Mouse (Mus musculus): ENCODE results near the gene Rassf6. TPM values are rescaled to one million over a fixed set of nuclear protein-coding genes. Genes with fewer than 3 reads are reported as not detected.
A peak's percentile ranks its signal among the peaks of the same experiment; 100 is the strongest.

The Rassf6 gene
- total and polyA plus RNA-seq, 2 experiments from 2014 or later = 0.76 to 1.2 TPM

- whole genome bisulfite sequencing = 88% methylated on average over 3 of the region's 3 CpGs
- Histone ChIP-seq H3K36me3 (ENCODE audit: insufficient read depth) (no peaks in the 10 kb centered on the region), H3K27me3 (ENCODE audit: insufficient read depth, low read length) (no peaks in the 10 kb centered on the region), H3K27ac (ENCODE audit: low read depth, low read length) (no peak overlapping the region), H3K9ac (no peak overlapping the region), H3K4me2 (ENCODE audit: low read depth) (no peak overlapping the region), H3K4me1 (ENCODE audit: insufficient read depth) (no peaks in the 10 kb centered on the region), H3K4me3 (ENCODE audit: low read depth, low read length) (no peak overlapping the region), H3K9me3 (ENCODE audit: low read length) (no peaks in the 10 kb centered on the region)
- no peak for TF ChIP-seq CTCF (IDR thresholded peaks at IDR 0.05; ENCODE audit: low read depth)
- ATAC-seq = no peak
- DNase-seq = no peak
These were observed 29.1 kb downstream of the Rassf6 start for GRCm38 (mm10) chr5:90611388-90611787.

GRCm38 (mm10) chr5:90608906-90609305 is 31.6 kb downstream of the Rassf6 start:
- Histone ChIP-seq H3K9me3 (ENCODE audit: low read length) (no peaks in the 10 kb centered on the region), H3K4me2 (ENCODE audit: low read depth) (no peak overlapping the region), H3K27me3 (ENCODE audit: insufficient read depth, low read length) (no peaks in the 10 kb centered on the region), H3K9ac (no peak overlapping the region), H3K4me3 (ENCODE audit: low read depth, low read length) (no peak overlapping the region), H3K4me1 (ENCODE audit: insufficient read depth) (no peaks in the 10 kb centered on the region), H3K27ac (ENCODE audit: low read depth, low read length) (no peak overlapping the region), H3K36me3 (ENCODE audit: insufficient read depth) (no peaks in the 10 kb centered on the region)
- WGBS = 79% methylated on average over 11 of the region's 11 CpGs
- ATAC-seq = no peak
- no peak for TF ChIP-seq CTCF (IDR thresholded peaks at IDR 0.05; ENCODE audit: low read depth)
- no peak for DNase-seq

- Histone ChIP-seq H3K27me3 (ENCODE audit: insufficient read depth, low read length) (no peaks in the 10 kb centered on the region), H3K27ac (ENCODE audit: low read depth, low read length) (no peak overlapping the region), H3K9ac (no peak overlapping the region), H3K4me1 (ENCODE audit: insufficient read depth) (no peaks in the 10 kb centered on the region; the same call in 1 of the 2 replicates), H3K4me3 (ENCODE audit: low read depth, low read length) (no peak overlapping the region), H3K4me2 (ENCODE audit: low read depth) (no peak overlapping the region), H3K36me3 (ENCODE audit: insufficient read depth) (no peaks in the 10 kb centered on the region), H3K9me3 (ENCODE audit: low read length) (no peaks in the 10 kb centered on the region)
- ATAC-seq = peak; percentile 32; the same call in 1 of the 2 replicates
- TF ChIP-seq CTCF (IDR thresholded peaks at IDR 0.05; ENCODE audit: low read depth) = no peak
- no peak for DNase-seq
- WGBS = 55% methylated on average over 13 of the region's 13 CpGs
These were observed 37.0 kb downstream of the Rassf6 start for GRCm38 (mm10) chr5:90603407-90603923.

- ATAC-seq = peak; percentile 53
- H3K36me3 ChIP-seq (ENCODE audit: insufficient read depth) = no peaks in the 10 kb centered on the region
- DNase-seq = peak; percentile 78
- no peak overlapping the region for H3K4me2 ChIP-seq (ENCODE audit: low read depth)
- WGBS = 22% methylated on average over 6 of the region's 6 CpGs
- H3K27me3 ChIP-seq (ENCODE audit: insufficient read depth, low read length) = no peaks in the 10 kb centered on the region
- H3K9me3 ChIP-seq (ENCODE audit: low read length) = no peaks in the 10 kb centered on the region
- H3K4me3 ChIP-seq (ENCODE audit: low read depth, low read length) = no peak overlapping the region
- no peak overlapping the region for H3K27ac ChIP-seq (ENCODE audit: low read depth, low read length)
- TF ChIP-seq CTCF (IDR thresholded peaks at IDR 0.05; ENCODE audit: low read depth) = peak; percentile 77
- no peak overlapping the region for H3K9ac ChIP-seq
- no peaks in the 10 kb centered on the region; the same call in 1 of the 2 replicates for H3K4me1 ChIP-seq (ENCODE audit: insufficient read depth)
These were observed 39.0 kb downstream of the Rassf6 start for GRCm38 (mm10) chr5:90601469-90601868.

- no peak overlapping the region for H3K9ac ChIP-seq
- H3K4me3 ChIP-seq (ENCODE audit: low read depth, low read length) = no peak overlapping the region
- no peak for TF ChIP-seq CTCF (IDR thresholded peaks at IDR 0.05; ENCODE audit: low read depth)
- no peaks in the 10 kb centered on the region for H3K36me3 ChIP-seq (ENCODE audit: insufficient read depth)
- H3K9me3 ChIP-seq (ENCODE audit: low read length) = no peaks in the 10 kb centered on the region
- WGBS = 86% methylated on average over 6 of the region's 6 CpGs
- no peak for ATAC-seq
- no peak for DNase-seq
- H3K27me3 ChIP-seq (ENCODE audit: insufficient read depth, low read length) = no peaks in the 10 kb centered on the region
- no peaks in the 10 kb centered on the region for H3K4me1 ChIP-seq (ENCODE audit: insufficient read depth)
- no peak overlapping the region for H3K27ac ChIP-seq (ENCODE audit: low read depth, low read length)
- no peak overlapping the region for H3K4me2 ChIP-seq (ENCODE audit: low read depth)
These were observed 44.3 kb downstream of the Rassf6 start for GRCm38 (mm10) chr5:90596155-90596554.

GRCm38 (mm10) chr5:90594945-90595344 is 45.5 kb downstream of the Rassf6 start:
- WGBS = 88% methylated on average over 13 of the region's 13 CpGs

GRCm38 (mm10) chr5:90591936-90592335 is 48.5 kb downstream of the Rassf6 start:
- TF ChIP-seq CTCF (IDR thresholded peaks at IDR 0.05; ENCODE audit: low read depth) = no peak
- no peak overlapping the region for H3K27ac ChIP-seq (ENCODE audit: low read depth, low read length)
- H3K27me3 ChIP-seq (ENCODE audit: insufficient read depth, low read length) = no peaks in the 10 kb centered on the region
- no peak for DNase-seq
- no peak overlapping the region for H3K9ac ChIP-seq
- no peak for ATAC-seq
- no peaks in the 10 kb centered on the region for H3K9me3 ChIP-seq (ENCODE audit: low read length)
- H3K36me3 ChIP-seq (ENCODE audit: insufficient read depth) = no peaks in the 10 kb centered on the region
- no peak overlapping the region for H3K4me3 ChIP-seq (ENCODE audit: low read depth, low read length)
- no peak overlapping the region for H3K4me2 ChIP-seq (ENCODE audit: low read depth)
- no peaks in the 10 kb centered on the region for H3K4me1 ChIP-seq (ENCODE audit: insufficient read depth)
- 87% methylated on average over 6 of the region's 6 CpGs for WGBS

More at GRCm38 (mm10) chr5:90594945-90595344, 45.5 kb downstream of the Rassf6 start:
- DNase-seq (no peak), ATAC-seq (no peak)
- TF ChIP-seq CTCF (IDR thresholded peaks at IDR 0.05; ENCODE audit: low read depth) = no peak
- no peak overlapping the region for H3K4me3 ChIP-seq (ENCODE audit: low read depth, low read length)
- H3K9ac ChIP-seq = no peak overlapping the region
- H3K27ac ChIP-seq (ENCODE audit: low read depth, low read length) = no peak overlapping the region
- H3K4me1 ChIP-seq (ENCODE audit: insufficient read depth) = no peaks in the 10 kb centered on the region
- H3K27me3 ChIP-seq (ENCODE audit: insufficient read depth, low read length) = no peaks in the 10 kb centered on the region
- no peaks in the 10 kb centered on the region for H3K9me3 ChIP-seq (ENCODE audit: low read length)
- no peaks in the 10 kb centered on the region for H3K36me3 ChIP-seq (ENCODE audit: insufficient read depth)
- no peak overlapping the region for H3K4me2 ChIP-seq (ENCODE audit: low read depth)
